Mouse (Mus musculus) cerebellum, adult 9-11 months (tissue): ENCODE data around the gene Tbc1d1.

Source experiments
- DNase-seq: peaks from one replicate; pipeline ENCODE4 v3.0.0; 2022

Gene Tbc1d1

DNA sequence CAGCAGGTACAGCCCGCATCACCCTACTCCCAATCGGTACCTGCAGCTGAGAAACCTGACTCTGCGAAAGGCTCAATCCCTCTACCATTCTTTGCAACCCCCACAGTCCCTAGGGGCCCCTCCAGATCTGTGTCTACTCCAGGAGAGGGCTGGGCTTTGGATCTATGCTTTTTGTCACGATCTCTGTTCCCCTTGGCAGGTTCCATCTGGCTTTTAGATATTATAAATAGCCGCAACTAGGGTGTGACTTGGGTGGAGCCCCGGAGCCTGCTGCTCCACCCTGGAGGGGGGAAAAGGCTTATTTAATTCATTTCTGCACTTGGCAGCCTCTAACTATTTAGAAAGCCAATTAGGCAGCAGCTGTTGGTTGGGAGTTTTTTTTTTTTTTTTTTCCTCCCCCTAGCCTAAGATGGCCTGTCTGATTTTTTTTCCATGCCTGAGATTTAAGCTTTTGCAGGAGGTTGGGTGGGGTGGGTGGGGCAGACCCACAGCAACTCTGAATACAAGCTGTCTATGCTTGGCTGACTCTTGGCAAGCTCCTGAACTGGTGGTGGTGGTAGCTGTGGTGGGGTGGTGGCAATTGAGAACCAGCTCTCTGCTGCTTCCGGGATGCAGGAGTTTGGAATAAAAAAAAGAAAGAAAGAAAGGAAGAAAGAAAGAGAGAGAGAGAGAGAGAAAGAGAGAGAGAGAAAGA is 208.5 kb downstream of the Tbc1d1 start:
- DNase-seq, result no peak

DNA sequence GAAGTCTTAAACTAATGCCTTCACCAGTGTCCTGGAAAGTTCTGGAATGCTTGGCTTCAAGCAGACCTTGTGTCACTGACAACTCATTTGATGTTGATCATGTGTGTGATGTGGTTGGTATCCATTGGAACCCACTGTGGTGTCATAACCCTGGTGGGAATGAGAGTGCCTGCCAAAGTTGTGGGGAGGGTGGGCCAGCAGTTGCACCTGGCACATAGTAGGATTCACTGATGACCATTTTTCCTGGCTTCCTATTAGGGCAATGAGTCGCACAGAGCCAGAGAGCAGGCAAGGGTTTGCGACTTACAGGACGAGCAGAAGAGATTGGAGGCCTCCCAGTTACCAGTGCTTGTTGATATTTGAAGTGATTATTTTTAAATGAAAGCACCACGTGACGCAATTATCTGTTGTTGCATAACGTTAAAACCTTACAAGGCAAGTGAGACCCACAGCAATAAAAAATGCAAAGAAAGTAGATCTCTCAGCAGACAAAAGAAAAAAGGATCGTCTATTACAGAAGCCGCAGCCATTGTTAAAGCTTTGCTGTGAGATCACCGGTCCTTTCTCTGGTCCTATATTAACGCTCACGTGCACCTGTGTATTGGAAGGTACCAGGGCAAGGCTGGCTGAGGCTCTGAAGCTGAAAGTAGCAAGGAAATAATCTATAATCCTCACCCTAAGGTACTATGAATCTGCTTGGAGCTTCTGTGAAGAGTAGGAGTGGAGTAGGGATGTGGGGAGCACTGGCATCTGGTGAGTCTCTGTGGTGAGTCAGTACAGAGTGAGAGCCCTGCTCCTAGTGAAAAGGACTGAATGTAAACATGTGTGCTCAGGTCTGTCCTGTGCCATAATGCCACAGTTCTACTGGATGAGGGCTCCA is 209.3 kb downstream of the Tbc1d1 start:
- DNase-seq, result no peak

DNA sequence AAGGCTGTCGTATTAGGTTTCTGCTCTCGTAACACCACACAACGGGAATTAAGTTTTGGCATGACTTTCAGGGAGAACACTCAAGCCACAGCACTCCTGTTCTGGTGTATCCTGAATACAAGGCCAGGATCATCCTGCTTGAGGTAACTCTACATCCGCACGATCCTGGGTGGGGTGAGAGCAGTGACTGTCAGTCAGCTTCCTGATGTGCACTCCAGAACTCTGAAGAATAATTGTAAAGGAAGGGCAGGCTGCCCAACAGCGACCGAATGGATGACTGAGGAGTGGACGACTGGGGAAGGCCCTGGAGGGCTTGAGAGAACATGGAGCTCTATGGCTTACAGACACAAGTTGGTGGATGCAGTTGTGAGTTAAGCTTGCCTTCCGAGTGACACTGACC is 210.0 kb downstream of the Tbc1d1 start:
- DNase-seq, result no peak

DNA sequence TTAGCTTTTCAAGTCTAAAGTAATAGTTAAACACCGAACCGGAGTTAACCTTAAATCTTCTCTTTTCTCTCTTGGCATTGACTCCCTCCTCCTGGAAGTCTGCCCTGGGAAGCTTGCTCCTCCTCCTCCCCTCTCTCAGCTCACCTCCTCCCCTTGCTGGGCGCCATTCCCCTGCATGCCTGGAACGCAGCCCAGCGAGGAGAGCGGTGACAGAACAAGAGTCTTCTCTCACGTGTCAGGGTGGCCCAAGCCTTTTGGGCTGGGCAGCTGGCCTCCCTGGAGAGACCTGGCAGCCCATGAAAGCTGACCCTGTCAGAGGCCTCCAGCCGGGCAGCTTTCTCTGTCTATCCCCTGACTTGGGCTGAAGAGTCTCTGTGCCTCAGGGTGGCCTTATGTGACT is 211.3 kb downstream of the Tbc1d1 start:
- peak; percentile 14 for DNase-seq

DNA sequence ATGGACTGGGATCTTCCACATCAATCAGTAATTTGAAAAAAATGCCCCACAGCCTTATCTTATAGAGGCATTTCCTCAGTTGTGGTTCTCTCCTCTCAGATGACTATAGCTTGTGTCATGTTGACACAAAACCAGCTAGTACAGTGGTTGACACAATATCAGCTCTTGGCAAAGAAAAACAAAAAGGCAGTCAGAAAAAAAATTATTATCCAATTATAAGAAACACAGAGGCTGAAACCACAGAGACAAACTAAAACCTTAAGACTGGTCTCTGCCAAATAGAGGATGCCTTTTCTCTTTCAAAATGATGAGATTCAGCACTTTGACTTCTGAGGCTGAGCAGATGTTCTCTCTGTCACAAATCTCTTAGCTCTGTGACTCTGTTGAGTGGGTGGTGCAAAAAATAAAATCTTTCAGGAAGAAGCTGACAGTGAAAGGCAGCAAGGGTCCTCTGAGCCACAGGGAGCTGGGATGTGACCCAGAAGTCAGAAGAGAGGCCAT is 215.3 kb downstream of the Tbc1d1 start:
- DNase-seq, result no peak

DNA sequence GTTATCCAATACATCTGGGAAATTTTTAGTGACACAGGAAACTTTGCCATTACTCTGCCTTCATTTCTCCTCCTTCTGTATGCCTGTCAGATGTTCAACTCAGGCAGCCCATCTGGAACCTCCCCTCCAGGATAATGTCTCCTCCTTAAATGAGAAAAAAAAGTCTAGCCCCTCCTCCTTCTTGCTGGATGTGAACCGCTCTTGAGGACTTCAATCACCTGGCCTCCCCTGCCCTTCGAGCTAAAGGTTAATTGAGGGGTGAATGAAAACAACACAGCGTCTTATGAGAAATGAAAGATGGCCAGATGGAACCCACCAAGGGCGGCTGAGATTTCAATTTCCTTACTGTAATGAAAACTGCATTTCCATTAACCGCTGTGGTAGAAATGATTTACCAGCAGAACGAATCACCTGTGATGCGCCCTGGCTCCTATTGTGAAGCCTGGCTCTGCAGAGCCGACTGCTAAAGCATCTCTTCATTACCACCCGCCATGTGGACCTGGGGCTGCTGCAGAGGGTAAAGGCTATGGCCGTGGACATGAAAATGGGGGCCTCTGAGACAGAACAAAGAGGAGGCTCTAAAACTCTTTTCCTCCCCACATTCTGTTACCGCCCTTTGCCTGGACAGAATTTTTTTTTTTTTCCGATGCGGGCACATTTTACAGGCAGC is 216.3 kb downstream of the Tbc1d1 start:
- no peak for DNase-seq

DNA sequence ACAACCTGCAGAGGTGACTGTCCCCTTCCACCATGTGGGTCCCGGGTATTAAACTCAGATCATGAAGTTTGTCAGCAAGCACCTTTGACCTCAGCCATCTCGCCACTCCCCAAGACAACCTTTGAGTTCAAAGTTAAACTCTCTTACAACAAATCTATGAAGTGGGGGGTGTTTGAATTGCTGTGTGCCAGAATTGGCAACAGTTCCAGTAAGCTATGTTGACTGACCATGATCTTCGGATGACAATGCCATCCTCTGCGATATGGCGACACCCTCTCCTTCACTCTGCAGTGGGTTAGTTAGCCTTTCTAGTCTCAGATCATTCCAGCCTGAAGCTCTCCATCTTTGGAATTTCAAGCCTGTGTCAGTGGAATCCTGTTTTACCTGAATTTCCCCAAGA is 217.6 kb downstream of the Tbc1d1 start:
- DNase-seq, result no peak

DNA sequence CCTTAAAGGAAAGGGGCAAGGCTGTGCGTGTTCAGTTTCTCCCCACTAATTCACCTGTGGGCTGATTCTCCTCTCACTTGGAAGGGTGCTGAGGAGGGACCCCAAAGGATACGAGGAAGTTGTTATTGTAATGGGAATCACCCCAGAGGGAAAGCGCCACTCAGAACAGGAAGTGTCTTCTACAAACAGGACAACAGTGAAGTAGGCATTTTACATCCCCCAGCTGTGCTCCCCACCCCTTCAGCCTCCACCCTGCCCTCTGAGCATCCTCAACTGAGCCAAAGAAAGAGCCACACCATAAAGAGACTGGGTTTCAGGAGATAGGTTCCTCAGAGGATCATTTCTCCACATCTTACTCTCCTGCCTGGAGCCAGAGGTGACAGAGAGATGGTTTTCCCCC is 219.7 kb downstream of the Tbc1d1 start:
- DNase-seq, result no peak

DNA sequence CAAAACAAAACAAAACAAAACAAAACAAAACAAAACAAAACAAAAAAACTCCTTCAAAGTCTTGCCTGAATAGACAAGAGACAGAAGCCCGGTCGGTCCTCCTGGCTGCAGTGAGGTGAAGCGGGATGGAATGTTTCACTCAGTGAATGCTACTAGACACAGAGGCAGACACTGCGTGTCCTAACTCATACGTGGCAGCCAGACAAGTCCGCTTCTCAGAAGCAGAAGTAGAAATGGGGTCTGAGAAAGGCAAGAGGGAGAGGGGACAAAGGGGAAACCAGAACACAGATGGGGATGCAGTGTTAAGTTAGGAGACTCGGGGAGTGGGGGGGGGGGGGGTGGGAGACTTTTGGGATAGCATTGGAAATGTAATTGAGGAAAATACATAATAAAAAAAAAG is 220.4 kb downstream of the Tbc1d1 start:
- DNase-seq, result no peak

DNA sequence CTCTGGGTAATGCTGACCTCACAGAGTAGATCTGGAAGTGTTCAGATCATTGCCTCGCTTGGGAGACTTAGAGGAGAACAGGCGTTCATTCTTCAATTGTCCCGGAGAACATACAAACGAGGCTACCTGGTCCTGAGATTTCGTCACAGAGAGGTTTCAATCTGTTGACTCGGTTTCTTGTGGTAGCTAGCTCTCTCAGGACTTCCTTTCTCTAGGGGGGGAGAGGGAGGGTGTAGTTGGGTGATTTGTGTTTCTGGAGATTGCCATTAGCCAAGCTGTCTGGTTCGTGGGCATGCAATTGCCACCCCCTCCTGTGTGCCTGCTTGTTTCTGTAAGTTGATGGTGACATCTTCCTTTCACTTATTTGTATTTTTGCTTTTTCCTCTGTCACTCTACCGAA is 221.6 kb downstream of the Tbc1d1 start:
- DNase-seq, result no peak

DNA sequence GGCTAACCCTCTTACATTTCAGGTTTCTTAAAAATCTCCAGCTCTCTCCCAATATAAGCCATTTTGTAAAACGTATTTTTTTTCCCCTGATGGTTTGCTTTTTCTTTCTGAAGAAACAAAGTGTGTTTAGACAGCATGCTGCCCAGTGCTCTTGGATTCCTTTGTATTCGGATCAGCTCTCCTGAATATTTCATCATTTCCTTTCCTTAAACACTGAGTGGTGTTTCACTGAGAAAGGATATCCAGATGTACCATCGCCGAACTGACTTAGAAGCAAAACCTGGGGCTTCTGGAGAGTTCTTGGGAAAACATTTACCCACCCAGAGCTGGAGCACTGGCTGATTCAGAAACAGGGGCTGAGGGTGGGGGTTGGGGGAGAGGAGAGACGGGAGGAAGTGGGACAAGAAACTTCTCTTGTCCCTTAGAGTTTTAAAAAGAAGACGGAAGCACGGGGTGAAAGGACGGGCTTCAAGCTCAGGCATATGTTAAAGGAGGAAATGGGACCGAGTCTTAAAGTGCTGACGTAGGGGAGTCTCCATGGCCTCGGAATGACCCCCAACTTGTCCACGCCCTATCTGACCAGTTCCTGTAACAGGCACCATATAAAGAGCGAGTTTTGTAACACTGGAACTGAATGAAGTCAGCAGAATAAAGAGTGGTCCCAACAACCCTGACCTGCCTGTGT is 222.6 kb downstream of the Tbc1d1 start:
- DNase-seq, result no peak

DNA sequence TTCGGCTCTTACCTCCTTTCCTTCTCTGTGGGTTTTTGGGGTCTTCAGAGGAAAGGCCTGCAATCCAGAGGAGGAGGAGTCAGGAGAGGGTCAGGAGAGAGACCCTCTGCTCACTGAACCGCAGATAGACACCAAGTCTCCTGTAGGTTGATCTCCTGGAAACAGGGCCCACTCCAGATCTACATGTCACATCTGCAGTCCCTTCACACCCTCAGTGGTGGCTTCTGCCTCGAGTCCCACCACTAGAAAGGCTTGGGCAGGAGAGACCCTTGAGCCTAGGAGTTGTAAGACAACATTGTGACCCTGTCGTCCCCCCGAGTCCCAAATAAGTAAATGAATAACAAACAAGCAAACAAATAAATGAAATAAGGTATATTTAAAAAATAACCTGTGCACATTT is 223.7 kb downstream of the Tbc1d1 start:
- DNase-seq, result no peak

DNA sequence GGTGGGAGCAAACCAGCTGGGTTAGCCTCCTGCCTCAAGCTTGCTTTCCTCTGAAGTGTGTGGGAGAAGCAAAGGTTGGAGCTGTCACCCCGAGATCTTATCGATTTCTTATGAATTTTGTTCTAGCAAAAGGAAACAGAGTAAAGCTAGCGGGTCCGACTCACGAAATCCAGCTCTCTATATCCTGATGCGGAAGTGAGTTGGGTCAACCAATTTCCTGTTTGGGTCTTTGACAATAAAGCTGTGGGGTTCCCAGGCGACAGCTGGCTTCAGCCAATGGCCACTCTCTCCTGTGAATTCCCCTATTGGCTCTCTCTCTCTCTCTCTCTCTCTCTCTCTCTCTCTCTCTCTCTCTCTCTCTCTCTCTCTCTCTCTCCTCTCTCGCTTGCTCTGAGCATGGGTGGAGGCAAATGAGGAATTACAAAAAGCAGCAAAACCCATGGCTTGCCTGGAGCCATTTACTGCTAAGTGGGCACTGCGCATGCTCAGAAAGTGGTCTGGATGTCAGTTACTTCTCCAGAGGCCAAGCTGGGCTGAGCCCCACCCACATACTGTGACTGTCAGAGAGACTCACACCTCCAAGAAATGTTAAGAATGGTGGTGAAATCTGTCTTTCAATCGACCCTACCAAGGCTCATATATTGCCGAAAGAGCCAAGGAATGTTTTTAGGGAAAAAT is 224.7 kb downstream of the Tbc1d1 start:
- no peak for DNase-seq

DNA sequence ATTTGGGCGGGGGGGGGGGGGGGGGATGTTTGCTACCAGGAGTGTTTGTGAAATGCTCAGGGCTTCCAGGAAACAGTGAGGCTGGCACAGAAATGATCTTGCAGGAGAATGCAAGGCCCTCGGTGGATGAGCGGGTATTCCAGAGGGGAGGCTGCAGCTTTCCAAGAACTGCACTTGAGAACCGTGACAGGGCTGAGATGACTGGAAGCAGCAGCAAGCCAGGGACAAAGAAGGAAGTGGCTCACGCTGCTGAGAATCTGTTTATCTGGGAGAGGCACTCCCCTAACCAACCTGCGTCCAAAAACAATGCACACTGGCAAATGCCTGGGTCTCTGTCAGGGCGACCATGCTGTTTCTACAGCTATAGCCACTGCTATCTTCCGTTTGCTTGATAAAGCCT is 225.4 kb downstream of the Tbc1d1 start:
- no peak for DNase-seq

DNA sequence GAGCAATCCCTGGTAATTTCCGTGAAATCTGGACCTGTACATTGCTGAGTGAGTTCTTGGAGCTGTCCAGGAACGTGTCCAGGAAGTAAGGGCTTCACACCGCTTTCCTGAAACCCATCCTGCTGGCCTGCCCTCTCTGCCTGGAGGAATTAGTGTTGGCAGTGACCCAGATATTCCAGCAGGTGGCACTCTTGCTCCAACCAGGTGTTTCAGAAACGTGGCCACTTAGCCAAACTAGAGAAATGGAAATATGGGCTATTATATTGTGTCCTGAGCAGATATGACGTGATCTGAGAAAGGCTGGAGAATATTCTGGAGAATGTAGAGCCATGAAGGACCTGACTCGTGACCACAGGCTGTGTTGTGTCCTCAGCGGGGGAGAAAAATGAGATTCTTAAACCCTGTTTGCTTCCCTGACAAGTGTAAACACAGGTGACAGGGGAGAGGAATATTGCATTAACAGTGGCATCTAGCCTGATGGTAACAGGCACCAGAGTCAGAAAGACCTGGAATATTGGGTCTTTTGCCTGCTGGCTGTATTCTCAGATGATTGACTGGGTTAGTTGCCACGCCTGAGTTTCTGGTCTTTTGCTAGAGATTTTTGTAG is 226.4 kb downstream of the Tbc1d1 start:
- peak; percentile 60 for DNase-seq

DNA sequence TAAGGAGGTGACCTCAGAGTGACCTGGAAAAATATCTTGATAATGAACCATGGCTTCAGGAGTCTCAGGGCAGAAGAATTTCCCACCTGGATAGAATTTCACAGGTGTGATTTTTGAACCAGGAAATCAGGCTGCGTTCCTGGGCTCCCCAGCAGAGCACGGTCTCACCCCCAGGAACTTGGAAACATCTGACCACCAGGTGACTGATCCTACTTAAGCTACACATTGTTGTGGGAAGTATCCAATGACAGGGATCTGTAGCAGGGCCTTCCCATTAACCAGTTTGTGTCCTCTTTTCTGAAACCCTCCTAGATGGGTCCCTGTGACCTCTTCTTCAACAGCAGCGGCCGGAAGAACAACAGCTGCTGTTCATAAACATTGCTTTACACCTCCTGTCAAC is 227.1 kb downstream of the Tbc1d1 start:
- no peak for DNase-seq

DNA sequence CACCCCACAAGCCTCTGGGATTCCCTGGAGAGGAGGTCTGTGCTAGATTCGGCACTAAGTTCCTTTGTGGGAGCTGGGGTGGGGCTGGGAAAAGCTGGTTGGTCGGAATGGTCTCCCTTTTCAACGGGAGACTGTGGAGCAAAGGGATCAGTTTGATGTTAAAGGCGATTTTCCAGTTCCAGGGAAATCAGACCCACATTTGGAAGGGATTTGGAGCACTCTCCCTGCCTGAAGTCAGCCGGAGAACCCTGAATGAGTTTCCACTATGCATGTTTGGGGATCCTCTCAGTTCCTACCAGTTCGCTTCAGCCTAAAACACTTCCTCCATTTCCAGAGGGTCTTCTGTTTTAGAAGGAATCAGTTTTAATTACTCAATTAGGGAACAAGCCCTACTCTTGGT is 228.4 kb downstream of the Tbc1d1 start:
- no peak for DNase-seq

DNA sequence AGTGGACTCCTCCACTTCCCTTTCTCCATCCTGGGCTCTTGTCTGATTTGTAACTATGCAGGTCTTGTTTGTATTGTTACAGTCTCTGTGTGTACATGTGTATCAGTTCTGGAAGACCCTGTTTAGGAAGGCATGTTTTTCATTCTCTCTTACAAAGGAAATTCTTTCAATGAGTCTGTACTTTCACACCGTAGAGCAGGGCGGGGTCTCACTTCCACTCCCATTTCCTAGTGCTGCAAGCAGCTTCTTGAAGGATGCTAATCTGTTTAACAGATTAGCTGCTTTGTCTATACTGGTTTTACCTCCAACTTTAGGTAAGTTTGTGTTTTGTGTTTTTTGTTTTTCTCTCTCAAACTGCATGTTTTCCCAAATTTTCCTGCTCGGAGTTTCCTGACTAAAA is 230.9 kb downstream of the Tbc1d1 start:
- no peak for DNase-seq

DNA sequence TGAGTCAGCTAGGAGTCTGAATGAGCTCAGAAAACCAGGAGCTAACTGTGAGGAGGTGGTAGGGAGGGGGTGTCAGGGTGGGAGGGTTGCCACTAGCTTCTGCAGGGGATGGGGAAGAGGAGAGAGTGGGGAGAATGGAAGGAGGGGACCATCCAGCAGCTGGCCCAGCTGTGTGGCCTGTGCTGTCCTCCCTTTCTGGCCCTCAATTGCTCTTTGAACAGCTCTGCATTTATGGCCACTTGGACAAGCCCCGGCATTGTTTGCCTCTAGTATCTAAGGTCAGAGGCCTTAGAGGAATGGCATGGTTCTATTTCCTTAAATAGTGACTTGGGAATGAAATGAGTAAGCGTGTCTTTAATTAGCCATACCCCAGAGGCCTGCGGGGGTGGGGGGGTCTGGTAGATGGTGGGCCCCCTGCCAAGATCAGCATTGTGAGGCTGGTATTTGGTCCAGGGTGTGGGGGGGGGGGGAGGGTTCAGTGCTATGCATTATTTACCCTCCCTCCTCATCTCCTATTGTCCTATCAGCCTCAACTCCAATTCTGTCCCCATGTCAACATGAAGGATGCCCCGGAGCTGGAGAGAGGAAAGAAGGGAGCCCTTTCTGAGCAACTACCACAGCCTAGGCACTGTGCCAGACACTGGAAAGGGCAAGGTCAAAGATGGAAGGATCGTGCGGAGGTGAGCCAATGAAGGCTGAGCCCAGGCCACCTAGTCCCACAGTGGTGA is 233.3 kb downstream of the Tbc1d1 start:
- no peak for DNase-seq

DNA sequence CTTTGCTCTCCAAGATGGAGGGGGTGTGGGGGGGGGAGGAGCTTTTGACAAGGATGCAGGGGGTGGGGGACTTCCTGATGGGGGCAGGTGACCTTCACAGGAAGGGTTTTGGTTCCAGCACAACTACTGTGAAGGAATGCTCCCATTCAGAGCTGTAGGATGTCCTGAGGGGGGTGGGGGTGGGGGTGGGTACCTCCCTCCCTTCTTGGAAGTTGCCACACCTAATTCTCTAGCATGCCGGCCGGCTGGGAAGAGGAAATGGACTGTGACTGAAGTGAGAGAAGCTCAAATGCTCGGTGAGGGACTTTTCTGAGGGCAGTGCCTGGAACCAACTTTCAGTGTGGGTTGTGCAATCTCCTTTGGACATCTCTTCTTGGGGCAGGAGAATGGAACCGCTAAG is 235.2 kb downstream of the Tbc1d1 start:
- no peak for DNase-seq

DNA sequence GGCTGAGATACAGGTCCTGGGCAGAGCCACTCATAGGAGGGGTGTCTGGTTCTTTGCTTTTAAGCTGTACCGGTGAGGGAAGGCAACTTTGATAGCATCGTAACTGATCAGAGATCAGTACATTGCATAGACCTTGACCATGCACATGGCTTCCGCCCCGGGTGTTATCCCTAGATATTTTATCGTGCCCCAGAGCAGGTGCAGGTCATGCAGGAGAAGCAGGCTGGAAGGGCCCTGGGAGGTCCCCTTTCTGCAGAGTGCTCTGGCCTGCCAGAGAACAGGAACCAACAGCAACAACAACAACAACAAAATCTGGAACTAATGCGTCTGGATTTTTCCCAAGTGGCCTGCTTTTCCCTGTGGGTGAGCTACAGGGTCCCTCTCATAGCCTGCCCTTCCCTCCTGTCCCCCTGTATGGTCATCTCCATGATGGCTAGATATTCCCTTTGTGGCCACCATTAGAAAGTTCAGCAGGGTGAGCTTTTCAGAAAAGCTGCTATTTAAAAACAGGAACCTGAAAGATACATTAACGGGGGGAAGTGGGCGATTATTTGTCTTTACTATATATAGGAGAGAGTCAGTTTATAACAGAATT is 236.4 kb downstream of the Tbc1d1 start:
- DNase-seq, result no peak
